Mouse (Mus musculus) left cerebral cortex, postnatal 14 days (tissue): ENCODE results near the gene Insrr. TPM values are rescaled to one million over a fixed set of nuclear protein-coding genes. Genes with fewer than 3 reads are reported as not detected.

Source experiments
- DNase-seq, 2 experiments: peaks; one replicate each; pipeline ENCODE4 v3.0.0; 2021 to 2022; ENCODE audit warnings: low spot score in 2 of 2, mixed read lengths in 1 of 2
- intact Hi-C: fragments of 180-260 bp; cut with DNase I; formaldehyde crosslinking; loops from one replicate; pipeline ENCODE4 v1.15.1; 2025
- total RNA-seq, 2 experiments: library from RNA; stranded (reverse); gene quantifications; 2 replicates each; pipeline ENCODE4 v1.2.3; 2021

Gene Insrr
- total RNA-seq, 2 experiments from 2014 or later: 0.57 to 0.66 TPM

GRCm38 (mm10) chr3:87770280-87770679 lies 26.5 kb upstream of the Insrr start:
- intact Hi-C loops: loop anchor here (5.0 kb wide), 3 partner anchors 47 to 87 kb away; no protein-coding TSS in a partner anchor

GRCm38 (mm10) chr3:87771088-87771487 lies 25.7 kb upstream of the Insrr start:
- no peak for DNase-seq
- intact Hi-C loops: loop anchor here (5.0 kb wide), 3 partner anchors 46 to 86 kb away; no protein-coding TSS in a partner anchor

More at GRCm38 (mm10) chr3:87770280-87770679, 26.5 kb upstream of the Insrr start:
- peak; percentile 63 to 73 for DNase-seq

GRCm38 (mm10) chr3:87778283-87778682 lies 18.5 kb upstream of the Insrr start:
- DNase-seq: no peak
- intact Hi-C loops: no loop called here

GRCm38 (mm10) chr3:87779086-87779485 lies 17.7 kb upstream of the Insrr start:
- intact Hi-C loops: no loop called here
- DNase-seq: no peak

GRCm38 (mm10) chr3:87783282-87784023 lies 13.3 kb upstream of the Insrr start:
- intact Hi-C loops: no loop called here
- DNase-seq: no peak

GRCm38 (mm10) chr3:87785156-87785555 lies 11.6 kb upstream of the Insrr start:
- intact Hi-C loops: no loop called here
- DNase-seq: no peak

- intact Hi-C loops: no loop called here
- DNase-seq: no peak
Measured at GRCm38 (mm10) chr3:87785626-87786214, 11.0 kb upstream of the Insrr start.

- DNase-seq: no peak
- intact Hi-C loops: no loop called here
Measured at GRCm38 (mm10) chr3:87789248-87789647, 7.5 kb upstream of the Insrr start.

- intact Hi-C loops: no loop called here
Measured at GRCm38 (mm10) chr3:87789768-87790167, 7.0 kb upstream of the Insrr start.

GRCm38 (mm10) chr3:87794922-87795325 lies 1.8 kb upstream of the Insrr start, which contains the start of gene Ntrk1:
TSS of gene Ntrk1 (minus strand) at chr3:87795162.
- DNase-seq: no peak
- intact Hi-C loops: loop anchor here (5.0 kb wide), 1 partner anchor 42 kb away; no protein-coding TSS in a partner anchor

More at GRCm38 (mm10) chr3:87789768-87790167, 7.0 kb upstream of the Insrr start:
- no peak for DNase-seq

- intact Hi-C loops: loop anchor here (5.0 kb wide), 1 partner anchor 42 kb away; no protein-coding TSS in a partner anchor
- peak; percentile 40 to 49 for DNase-seq
Measured at GRCm38 (mm10) chr3:87795336-87796277, 1.1 kb upstream of the Insrr start.

GRCm38 (mm10) chr3:87801681-87802080 lies 4.9 kb downstream of the Insrr start:
- no peak for DNase-seq

GRCm38 (mm10) chr3:87804038-87804677 lies 7.4 kb downstream of the Insrr start:
- DNase-seq: no peak
- intact Hi-C loops: no loop called here

More at GRCm38 (mm10) chr3:87801681-87802080, 4.9 kb downstream of the Insrr start:
- intact Hi-C loops: no loop called here

GRCm38 (mm10) chr3:87809322-87809962 lies 12.7 kb downstream of the Insrr start:
- DNase-seq: no peak
- intact Hi-C loops: no loop called here

- intact Hi-C loops: no loop called here
- no peak for DNase-seq
Measured at GRCm38 (mm10) chr3:87811297-87811696, 14.5 kb downstream of the Insrr start.

GRCm38 (mm10) chr3:87812413-87812812 lies 15.7 kb downstream of the Insrr start:
- intact Hi-C loops: no loop called here
- no peak for DNase-seq

GRCm38 (mm10) chr3:87812873-87813272 lies 16.1 kb downstream of the Insrr start:
- intact Hi-C loops: no loop called here
- DNase-seq: no peak

- intact Hi-C loops: loop anchor here (5.0 kb wide), 1 partner anchor 44 kb away; no protein-coding TSS in a partner anchor
- DNase-seq: no peak
Measured at GRCm38 (mm10) chr3:87816166-87816565, 19.4 kb downstream of the Insrr start.
